Mouse (Mus musculus): ENCODE data around the gene Ddrgk1. TPM values are rescaled to one million over a fixed set of nuclear protein-coding genes. Genes with fewer than 3 reads are reported as not detected.

Gene Ddrgk1
- polyA plus RNA-seq, 2 experiments = 27.9 to 35.4 TPM

GRCm38 (mm10) chr2:130618972-130619371, 45.5 kb downstream of the Ddrgk1 start:
- Histone ChIP-seq H3K4me1 (replicated peaks; ENCODE audit: control insufficient read depth in 2 of 2, insufficient read depth in 2 of 2, low read length in 1 of 2) (no peaks in the 10 kb centered on the region), H3K4me3 (ENCODE audit: insufficient read depth in 1 of 2, low read depth in 2 of 2, low read length in 2 of 2) (no peak overlapping the region), H3K9me3 (ENCODE audit: control insufficient read depth, low read length) (no peaks in the 10 kb centered on the region), H3K36me3 (replicated peaks; ENCODE audit: control insufficient read depth, insufficient read depth, low read depth) (peaks cover 16% of the 10 kb centered on the region), H3K27ac (no peak overlapping the region), H3K27me3 (ENCODE audit: control insufficient read depth, insufficient read depth, low read length) (no peaks in the 10 kb centered on the region), H3K4me2 (ENCODE audit: low read depth) (no peak overlapping the region), H3K9ac (replicated peaks) (no peak overlapping the region)
- TF ChIP-seq CTCF (IDR thresholded peaks at IDR 0.05; ENCODE audit: low read depth) (no peak), EP300 (IDR thresholded peaks at IDR 0.05; ENCODE audit: low read depth) (no peak)
- DNase-seq (ENCODE audit: low read depth in 3 of 3, low spot score in 3 of 3) (no peak), ATAC-seq (ENCODE audit: insufficient read depth) (no peak)
- WGBS (ENCODE audit: insufficient replicate concordance) = 83% methylated on average over 7 of the region's 7 CpGs

DNA sequence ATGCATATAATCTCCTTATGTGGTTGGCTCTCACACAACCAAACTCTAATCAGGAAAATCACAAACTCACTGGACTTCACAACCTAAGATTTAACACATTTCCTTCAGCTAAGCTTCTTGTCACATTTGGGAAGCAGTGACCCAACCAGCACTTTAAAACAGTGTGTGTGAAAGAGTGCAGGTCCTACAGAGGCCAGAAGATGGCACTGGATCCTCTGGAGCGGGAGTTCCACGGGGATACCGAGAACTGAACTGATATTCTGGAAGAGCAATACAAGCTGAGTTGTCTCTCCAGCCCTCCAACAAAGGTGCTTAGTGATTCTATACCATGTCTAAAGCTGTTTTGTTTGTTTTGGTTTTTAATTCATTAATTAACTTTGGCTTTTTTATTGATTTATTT, 51.4 kb downstream of the Ddrgk1 start:
- no peak overlapping the region for H3K9ac ChIP-seq (replicated peaks)
- no peaks in the 10 kb centered on the region for H3K27me3 ChIP-seq (ENCODE audit: control insufficient read depth, insufficient read depth, low read length)
- TF ChIP-seq EP300 (IDR thresholded peaks at IDR 0.05; ENCODE audit: low read depth) (no peak), CTCF (IDR thresholded peaks at IDR 0.05; ENCODE audit: low read depth) (peak; percentile 71)
- H3K4me3 ChIP-seq (ENCODE audit: insufficient read depth in 1 of 2, low read depth in 2 of 2, low read length in 2 of 2) = no peak overlapping the region
- WGBS (ENCODE audit: insufficient replicate concordance) = 60% methylated on average over 3 of the region's 3 CpGs
- no peaks in the 10 kb centered on the region for H3K9me3 ChIP-seq (ENCODE audit: control insufficient read depth, low read length)
- no peaks in the 10 kb centered on the region for H3K4me1 ChIP-seq (replicated peaks; ENCODE audit: control insufficient read depth in 2 of 2, insufficient read depth in 2 of 2, low read length in 1 of 2)
- no peak for DNase-seq (ENCODE audit: low read depth in 3 of 3, low spot score in 3 of 3)
- no peak overlapping the region for H3K27ac ChIP-seq
- no peak overlapping the region for H3K4me2 ChIP-seq (ENCODE audit: low read depth)
- ATAC-seq (ENCODE audit: insufficient read depth) = no peak
- peaks cover 16% of the 10 kb centered on the region for H3K36me3 ChIP-seq (replicated peaks; ENCODE audit: control insufficient read depth, insufficient read depth, low read depth)

Other genes starting within 250 kb of the Ddrgk1 start
- gene Vps16, start 240.3 kb downstream of the Ddrgk1 start, polyA plus RNA-seq (2012; rRNA removed) = 34.1 and 38.3 TPM in 2 replicates
- 26.8 and 31.3 TPM in 2 replicates for gene Vps16, start 240.3 kb downstream of the Ddrgk1 start, polyA plus RNA-seq (2014; fragmentation: Nextera tagmentation; extraction: Ambion mirVana)
- 5.6 and 6.7 TPM in 2 replicates for gene Pced1a, start 240.0 kb downstream of the Ddrgk1 start, polyA plus RNA-seq (2012; rRNA removed)
- 2.1 and 3.3 TPM in 2 replicates for gene Pced1a, start 240.0 kb downstream of the Ddrgk1 start, polyA plus RNA-seq (2014; fragmentation: Nextera tagmentation; extraction: Ambion mirVana)
- gene Ptpra, start 214.4 kb downstream of the Ddrgk1 start, polyA plus RNA-seq (2012; rRNA removed) = 14.6 and 19.3 TPM in 2 replicates
- gene Ptpra, start 214.4 kb downstream of the Ddrgk1 start, polyA plus RNA-seq (2014; fragmentation: Nextera tagmentation; extraction: Ambion mirVana) = 29.6 and 33.6 TPM in 2 replicates
- gene Mrps26, start 100.9 kb downstream of the Ddrgk1 start, polyA plus RNA-seq (2012; rRNA removed) = 22.9 and 24.8 TPM in 2 replicates
- 48.3 and 48.4 TPM in 2 replicates for gene Mrps26, start 100.9 kb downstream of the Ddrgk1 start, polyA plus RNA-seq (2014; fragmentation: Nextera tagmentation; extraction: Ambion mirVana)
- not detected in 2 replicates for gene Oxt, start 88.5 kb downstream of the Ddrgk1 start, polyA plus RNA-seq (2012; rRNA removed)
- not detected in 2 replicates for gene Oxt, start 88.5 kb downstream of the Ddrgk1 start, polyA plus RNA-seq (2014; fragmentation: Nextera tagmentation; extraction: Ambion mirVana)
- gene Avp, start 82.1 kb downstream of the Ddrgk1 start, polyA plus RNA-seq (2012; rRNA removed) = not detected in 2 replicates
- not detected in 2 replicates for gene Avp, start 82.1 kb downstream of the Ddrgk1 start, polyA plus RNA-seq (2014; fragmentation: Nextera tagmentation; extraction: Ambion mirVana)
- 2.8 and 3.6 TPM in 2 replicates for gene Fastkd5, start 34.6 kb downstream of the Ddrgk1 start, polyA plus RNA-seq (2012; rRNA removed)
- 11.1 and 11.9 TPM in 2 replicates for gene Fastkd5, start 34.6 kb downstream of the Ddrgk1 start, polyA plus RNA-seq (2014; fragmentation: Nextera tagmentation; extraction: Ambion mirVana)
- 3.3 and 3.4 TPM in 2 replicates for gene Ubox5, start 34.6 kb downstream of the Ddrgk1 start, polyA plus RNA-seq (2012; rRNA removed)
- gene Ubox5, start 34.6 kb downstream of the Ddrgk1 start, polyA plus RNA-seq (2014; fragmentation: Nextera tagmentation; extraction: Ambion mirVana) = 5.4 and 6.3 TPM in 2 replicates
- gene Lzts3, start 21.9 kb downstream of the Ddrgk1 start, polyA plus RNA-seq (2012; rRNA removed) = 2.1 and 2.7 TPM in 2 replicates
- 0.27 and 0.42 TPM in 2 replicates for gene Lzts3, start 21.9 kb downstream of the Ddrgk1 start, polyA plus RNA-seq (2014; fragmentation: Nextera tagmentation; extraction: Ambion mirVana)
- gene Itpa, start 3.0 kb upstream of the Ddrgk1 start, polyA plus RNA-seq (2012; rRNA removed) = 35.0 and 35.7 TPM in 2 replicates
- gene Itpa, start 3.0 kb upstream of the Ddrgk1 start, polyA plus RNA-seq (2014; fragmentation: Nextera tagmentation; extraction: Ambion mirVana) = 50.6 and 51.4 TPM in 2 replicates
- gene Slc4a11, start 32.9 kb upstream of the Ddrgk1 start, polyA plus RNA-seq (2012; rRNA removed) = 0.09 and 0.12 TPM in 2 replicates
- gene Slc4a11, start 32.9 kb upstream of the Ddrgk1 start, polyA plus RNA-seq (2014; fragmentation: Nextera tagmentation; extraction: Ambion mirVana) = 0.14 TPM in 1 of 2 replicates, not detected in the other
- gene 4930402H24Rik, start 241.7 kb upstream of the Ddrgk1 start, polyA plus RNA-seq (2012; rRNA removed) = 3.9 and 4.4 TPM in 2 replicates
- gene 4930402H24Rik, start 241.7 kb upstream of the Ddrgk1 start, polyA plus RNA-seq (2014; fragmentation: Nextera tagmentation; extraction: Ambion mirVana) = 6.9 and 8.6 TPM in 2 replicates
- gene Atrn, start 241.8 kb upstream of the Ddrgk1 start, polyA plus RNA-seq (2012; rRNA removed) = 3.1 and 3.2 TPM in 2 replicates
- gene Atrn, start 241.8 kb upstream of the Ddrgk1 start, polyA plus RNA-seq (2014; fragmentation: Nextera tagmentation; extraction: Ambion mirVana) = 2.4 and 2.5 TPM in 2 replicates